Mouse (Mus musculus) cerebellum, adult 2 months (tissue): ENCODE results near the gene Gm49355. TPM values are rescaled to one million over a fixed set of nuclear protein-coding genes. Genes with fewer than 3 reads are reported as not detected.

ENCODE experiments used
- DNase-seq, 2 experiments: peaks; one replicate each; pipeline ENCODE4 v3.0.0; 2021
- H3K27ac ChIP-seq: fragments of 200-500 bp; 2 replicates; pipeline ENCODE4 v1.5.1; 2012; ENCODE audit warnings: low read length, control low read depth, inconsistent platforms; ENCODE audit not compliant: insufficient read depth
- H3K27me3 ChIP-seq: fragments of 200-500 bp; 2 replicates; pipeline ENCODE4 v1.6.1; 2012; ENCODE audit warnings: inconsistent platforms, mild to moderate bottlenecking, low read length, moderate library complexity; ENCODE audit not compliant: control insufficient read depth, insufficient read depth
- H3K4me1 ChIP-seq: fragments of 200-500 bp; 2 replicates; pipeline ENCODE4 v1.6.1; 2011; ENCODE audit warnings: low read length; ENCODE audit not compliant: control insufficient read depth, insufficient read depth
- H3K4me3 ChIP-seq: fragments of 200-500 bp; replicated peaks from 2 replicates; pipeline ENCODE3; 2011; ENCODE audit warnings: mild to moderate bottlenecking, low read depth, low read length, control low read depth; ENCODE audit not compliant: insufficient read depth
- CTCF ChIP-seq: fragments of 200-500 bp; IDR thresholded peaks from 2 replicates; pipeline ENCODE4 v1.5.1; 2011; ENCODE audit warnings: low read depth, mild to moderate bottlenecking, control low read depth, low read length, moderate library complexity, borderline replicate concordance; ENCODE audit not compliant: insufficient read depth
- POLR2A ChIP-seq: fragments of 200-500 bp; IDR thresholded peaks from 2 replicates; pipeline ENCODE4 v1.6.1; 2011; ENCODE audit warnings: low read length, control low read depth, borderline replicate concordance; ENCODE audit not compliant: insufficient read depth
- WGBS: fragments of 180-500 bp; shearing (Covaris S2); methylation state at CpG from one replicate; pipeline ENCODE4 v1.1.7; 2018; 5-methylcytosine and 5-hydroxymethylcytosine counted together
- polyA plus RNA-seq: library from polyadenylated mRNA; depleted of rRNA; stranded (reverse); fragments of >200 nt; gene quantifications from 2 replicates; pipeline ENCODE4 v1.2.3, GENCODE M21; 2012; rRNA removed

Gm49355 gene
- polyA plus RNA-seq, 1 experiment: 0.34 TPM

GRCm38 (mm10) chr14:12350271-12350916, 66.6 kb downstream of the Gm49355 start:
- no peak overlapping the region for H3K27ac ChIP-seq
- peaks cover 2% of the 10 kb centered on the region; the same call in 1 of the 2 replicates for H3K27me3 ChIP-seq
- no peak for DNase-seq
- WGBS: 59% methylated on average over 16 of the region's 16 CpGs
- no peak for TF ChIP-seq POLR2A
- TF ChIP-seq CTCF: no peak
- H3K4me1 ChIP-seq: no peaks in the 10 kb centered on the region
- no peak overlapping the region for H3K4me3 ChIP-seq

Other genes with a start within 250 kb of the Gm49355 start
- 25.6 and 27.4 TPM in 2 replicates for gene 3830406C13Rik, start 197 bp downstream of the Gm49355 start, polyA plus RNA-seq
- gene Fezf2, start 64.2 kb downstream of the Gm49355 start, polyA plus RNA-seq: not detected in 2 replicates